Mouse (Mus musculus): ENCODE results near the gene Rragd.

DNA sequence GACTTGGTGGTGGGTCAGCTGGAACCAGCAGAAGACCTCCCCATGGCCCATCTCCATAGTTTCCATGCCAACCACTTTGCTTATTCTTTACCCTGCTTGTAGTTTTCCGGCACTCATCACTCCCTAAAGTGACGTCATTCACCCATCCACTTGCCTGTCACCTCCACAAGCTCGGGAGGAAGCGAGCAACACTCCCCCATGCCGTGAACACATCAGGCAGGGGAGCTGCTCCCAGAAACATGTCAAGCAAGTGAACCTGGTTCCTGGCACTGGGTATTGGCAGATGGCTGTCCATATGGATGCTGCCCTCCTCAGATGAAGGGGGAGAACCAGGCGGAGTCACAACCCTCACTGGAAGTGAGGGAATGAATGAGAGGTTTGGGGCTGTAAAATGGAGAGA, 86.1 kb downstream of the Rragd start:
- TF ChIP-seq POLR2A (IDR thresholded peaks at IDR 0.05; ENCODE audit: borderline replicate concordance, low read depth, low read length) (no peak), CTCF (IDR thresholded peaks at IDR 0.05; ENCODE audit: low read depth, low read length) (no peak)
